Mouse (Mus musculus) midbrain, embryonic 15.5 days (tissue): ENCODE results near the gene Kcnh2. TPM values are rescaled to one million over a fixed set of nuclear protein-coding genes. Genes with fewer than 3 reads are reported as not detected.

Experiments
- ATAC-seq: fragments of 200-750 bp; cut with Nextera tagmentation; replicated peaks from 2 replicates; pipeline ENCODE4 v1.8.0; 2017; ENCODE audit warnings: moderate TSS enrichment
- H3K27ac ChIP-seq: fragments of 300-500 bp; sonication (generic); 2 replicates; pipeline ENCODE4 v1.5.1; 2015; ENCODE audit warnings: mild to moderate bottlenecking, inconsistent platforms
- H3K27me3 ChIP-seq: fragments of 300-500 bp; sonication (generic); replicated peaks from 2 replicates; pipeline ENCODE4 v1.6.1; 2015; ENCODE audit warnings: inconsistent platforms
- H3K36me3 ChIP-seq: fragments of 300-500 bp; sonication (generic); replicated peaks from 2 replicates; pipeline ENCODE4 v1.6.1; 2015; ENCODE audit warnings: inconsistent platforms
- H3K4me1 ChIP-seq: fragments of 300-500 bp; sonication (generic); 2 replicates; pipeline ENCODE4 v1.6.1; 2015; ENCODE audit warnings: inconsistent platforms
- H3K4me2 ChIP-seq: fragments of 300-500 bp; sonication (generic); 2 replicates; pipeline ENCODE4 v1.6.1; 2015; ENCODE audit warnings: inconsistent platforms, mild to moderate bottlenecking, moderate library complexity
- H3K4me3 ChIP-seq: fragments of 300-500 bp; sonication (generic); 2 replicates; pipeline ENCODE4 v1.5.1; 2015; ENCODE audit warnings: mild to moderate bottlenecking, inconsistent platforms
- H3K9ac ChIP-seq: fragments of 300-500 bp; sonication (generic); 2 replicates; pipeline ENCODE4 v1.6.1; 2015; ENCODE audit warnings: mild to moderate bottlenecking, inconsistent platforms
- H3K9me3 ChIP-seq: fragments of 300-500 bp; sonication (generic); 2 replicates; pipeline ENCODE4 v1.6.1; 2016; ENCODE audit warnings: inconsistent platforms
- WGBS: fragments of 180-500 bp; shearing (Covaris S2); methylation state at CpG from one replicate; pipeline ENCODE4 v1.1.7; 2015; ENCODE audit warnings: mixed read lengths; 5-methylcytosine and 5-hydroxymethylcytosine counted together
- polyA plus RNA-seq: library from polyadenylated mRNA; unstranded; fragments of >200 nt; fragmentation: Nextera tagmentation; extraction: Ambion mirVana; gene quantifications from 2 replicates; pipeline ENCODE4 v1.2.1, GENCODE M21; 2015

The Kcnh2 gene
- polyA plus RNA-seq, 1 experiment from 2014 or later: 11.8 TPM

- Histone ChIP-seq H3K4me1 (peaks cover 39% of the 10 kb centered on the region), H3K4me2 (peak overlapping the region; percentile 97), H3K27ac (peak overlapping the region; percentile 19; the same call in 1 of the 2 replicates), H3K4me3 (peak overlapping the region; percentile 48), H3K9me3 (no peaks in the 10 kb centered on the region), H3K27me3 (peaks cover 56% of the 10 kb centered on the region), H3K36me3 (no peaks in the 10 kb centered on the region), H3K9ac (peak overlapping the region; percentile 32)
- WGBS: under 1% methylated on average over 73 of the region's 73 CpGs
- peak; percentile 43 for ATAC-seq
These were observed 36.1 kb upstream of the Kcnh2 start for GRCm38 (mm10) chr5:24387264-24388241.

- H3K4me1 ChIP-seq: peaks cover 43% of the 10 kb centered on the region
- ATAC-seq: no peak
- no peak overlapping the region for H3K9ac ChIP-seq
- 75% methylated on average over 10 of the region's 10 CpGs for WGBS
- peaks cover 56% of the 10 kb centered on the region for H3K27me3 ChIP-seq
- H3K4me2 ChIP-seq: no peak overlapping the region
- H3K9me3 ChIP-seq: no peaks in the 10 kb centered on the region
- no peak overlapping the region for H3K4me3 ChIP-seq
- no peak overlapping the region for H3K27ac ChIP-seq
- H3K36me3 ChIP-seq: no peaks in the 10 kb centered on the region
These were observed 34.6 kb upstream of the Kcnh2 start for GRCm38 (mm10) chr5:24385887-24386550.

GRCm38 (mm10) chr5:24385374-24385773 is 34.0 kb upstream of the Kcnh2 start:
- H3K4me1 ChIP-seq: peaks cover 43% of the 10 kb centered on the region
- no peaks in the 10 kb centered on the region for H3K9me3 ChIP-seq
- WGBS: 93% methylated on average over 5 of the region's 5 CpGs
- H3K36me3 ChIP-seq: no peaks in the 10 kb centered on the region
- peaks cover 53% of the 10 kb centered on the region for H3K27me3 ChIP-seq
- H3K4me2 ChIP-seq: no peak overlapping the region
- ATAC-seq: no peak
- no peak overlapping the region for H3K27ac ChIP-seq
- H3K4me3 ChIP-seq: no peak overlapping the region
- no peak overlapping the region for H3K9ac ChIP-seq

- ATAC-seq: no peak
- no peaks in the 10 kb centered on the region for H3K9me3 ChIP-seq
- 70% methylated on average over 6 of the region's 6 CpGs for WGBS
- H3K27me3 ChIP-seq: peaks cover 46% of the 10 kb centered on the region
- H3K27ac ChIP-seq: no peak overlapping the region
- H3K4me3 ChIP-seq: no peak overlapping the region
- H3K4me2 ChIP-seq: no peak overlapping the region; the same call in 1 of the 2 replicates
- H3K9ac ChIP-seq: no peak overlapping the region
- no peaks in the 10 kb centered on the region for H3K36me3 ChIP-seq
- H3K4me1 ChIP-seq: peaks cover 43% of the 10 kb centered on the region
These were observed 33.0 kb upstream of the Kcnh2 start for GRCm38 (mm10) chr5:24384407-24384806.

- H3K4me1 ChIP-seq: peaks cover 37% of the 10 kb centered on the region
- H3K4me3 ChIP-seq: peak overlapping the region; percentile 49
- H3K4me2 ChIP-seq: peak overlapping the region; percentile 69
- peak overlapping the region; percentile 82 for H3K27ac ChIP-seq
- no peaks in the 10 kb centered on the region for H3K9me3 ChIP-seq
- no peaks in the 10 kb centered on the region for H3K36me3 ChIP-seq
- peak overlapping the region; percentile 61 for H3K9ac ChIP-seq
- peaks cover 36% of the 10 kb centered on the region for H3K27me3 ChIP-seq
- peak; percentile 87 for ATAC-seq
- WGBS: 1% methylated on average over 34 of the region's 34 CpGs
These were observed 31.8 kb upstream of the Kcnh2 start for GRCm38 (mm10) chr5:24383026-24383859.

GRCm38 (mm10) chr5:24381988-24382387 is 30.6 kb upstream of the Kcnh2 start:
- Histone ChIP-seq H3K4me2 (no peak overlapping the region), H3K4me3 (no peak overlapping the region), H3K9me3 (no peaks in the 10 kb centered on the region), H3K27ac (no peak overlapping the region), H3K9ac (no peak overlapping the region), H3K27me3 (peaks cover 24% of the 10 kb centered on the region), H3K4me1 (peaks cover 25% of the 10 kb centered on the region), H3K36me3 (no peaks in the 10 kb centered on the region)
- no peak for ATAC-seq
- 61% methylated on average over 2 of the region's 2 CpGs for WGBS

- ATAC-seq: no peak
These were observed 30.1 kb upstream of the Kcnh2 start for GRCm38 (mm10) chr5:24381486-24381885.

GRCm38 (mm10) chr5:24380499-24380898 is 29.1 kb upstream of the Kcnh2 start:
- Histone ChIP-seq H3K36me3 (no peaks in the 10 kb centered on the region), H3K9me3 (no peaks in the 10 kb centered on the region), H3K4me1 (peaks cover 22% of the 10 kb centered on the region), H3K9ac (no peak overlapping the region), H3K27me3 (peaks cover 10% of the 10 kb centered on the region), H3K27ac (no peak overlapping the region), H3K4me3 (no peak overlapping the region), H3K4me2 (no peak overlapping the region)
- WGBS: 97% methylated on average over 4 of the region's 4 CpGs
- no peak for ATAC-seq

More at GRCm38 (mm10) chr5:24381486-24381885, 30.1 kb upstream of the Kcnh2 start:
- H3K9ac ChIP-seq: no peak overlapping the region
- H3K36me3 ChIP-seq: no peaks in the 10 kb centered on the region
- 70% methylated on average over 6 of the region's 6 CpGs for WGBS
- no peak overlapping the region for H3K4me3 ChIP-seq
- peaks cover 22% of the 10 kb centered on the region for H3K4me1 ChIP-seq
- no peak overlapping the region for H3K4me2 ChIP-seq
- H3K27me3 ChIP-seq: peaks cover 20% of the 10 kb centered on the region
- no peaks in the 10 kb centered on the region for H3K9me3 ChIP-seq
- no peak overlapping the region for H3K27ac ChIP-seq

GRCm38 (mm10) chr5:24379501-24379900 is 28.1 kb upstream of the Kcnh2 start:
- no peak overlapping the region for H3K27ac ChIP-seq
- no peaks in the 10 kb centered on the region for H3K36me3 ChIP-seq
- WGBS: 79% methylated on average over 4 of the region's 4 CpGs
- no peaks in the 10 kb centered on the region for H3K9me3 ChIP-seq
- ATAC-seq: no peak
- H3K4me1 ChIP-seq: peaks cover 20% of the 10 kb centered on the region
- H3K4me3 ChIP-seq: no peak overlapping the region
- H3K27me3 ChIP-seq: 0 out of 2 replicates have a peak, but pooled peaks cover under 1% of the 10 kb centered on the region
- H3K9ac ChIP-seq: no peak overlapping the region
- H3K4me2 ChIP-seq: no peak overlapping the region

GRCm38 (mm10) chr5:24378700-24379099 is 27.3 kb upstream of the Kcnh2 start:
- no peak overlapping the region for H3K9ac ChIP-seq
- no peaks in the 10 kb centered on the region for H3K36me3 ChIP-seq
- no peaks in the 10 kb centered on the region for H3K9me3 ChIP-seq
- no peaks in the 10 kb centered on the region for H3K27me3 ChIP-seq
- WGBS: 88% methylated on average over 2 of the region's 2 CpGs
- ATAC-seq: no peak
- H3K4me3 ChIP-seq: no peak overlapping the region
- peaks cover 12% of the 10 kb centered on the region for H3K4me1 ChIP-seq
- no peak overlapping the region for H3K4me2 ChIP-seq
- no peak overlapping the region for H3K27ac ChIP-seq

GRCm38 (mm10) chr5:24374666-24375328 is 23.4 kb upstream of the Kcnh2 start:
- Histone ChIP-seq H3K9me3 (no peaks in the 10 kb centered on the region), H3K27me3 (no peaks in the 10 kb centered on the region), H3K9ac (no peak overlapping the region), H3K4me1 (no peaks in the 10 kb centered on the region), H3K36me3 (no peaks in the 10 kb centered on the region), H3K4me3 (no peak overlapping the region), H3K4me2 (no peak overlapping the region), H3K27ac (no peak overlapping the region)
- ATAC-seq: no peak
- WGBS: 78% methylated on average over 7 of the region's 7 CpGs
